Mouse (Mus musculus) lung, postnatal 4 days (tissue): Measurements from ENCODE around the gene Skint1.
"Not testable (repeated sequence)": the region's sequence is repeated elsewhere in the genome, so short reads cannot be mapped to it uniquely, and the experiment has no call there.

ENCODE experiments used
- DNase-seq, 2 experiments: peaks; one replicate each; pipeline ENCODE4 v3.0.0; 2021

The Skint1 gene

DNA sequence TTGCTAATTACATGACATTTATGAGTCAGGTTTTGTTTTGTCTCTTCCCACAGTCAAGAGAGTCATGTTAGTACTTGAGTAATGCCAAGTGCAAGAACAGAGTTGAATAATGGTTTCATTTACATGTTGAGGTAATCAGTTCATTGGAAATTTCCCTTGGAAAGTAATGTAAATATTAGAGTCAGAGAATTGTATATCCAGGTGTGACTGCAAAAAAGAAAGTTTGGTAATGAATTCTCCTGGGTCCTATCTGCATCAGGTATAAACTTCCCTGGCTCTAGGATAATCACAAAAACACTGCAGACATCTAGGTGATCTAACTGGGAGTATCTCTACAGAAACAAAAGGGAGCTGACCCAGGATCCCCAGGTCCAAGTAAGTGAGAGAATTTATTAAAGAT is at the start of gene Skint1:
Gene Skint1 (plus strand): TSS at position 301 of the 400 bp plus-strand sequence.
- DNase-seq, result no peak

DNA sequence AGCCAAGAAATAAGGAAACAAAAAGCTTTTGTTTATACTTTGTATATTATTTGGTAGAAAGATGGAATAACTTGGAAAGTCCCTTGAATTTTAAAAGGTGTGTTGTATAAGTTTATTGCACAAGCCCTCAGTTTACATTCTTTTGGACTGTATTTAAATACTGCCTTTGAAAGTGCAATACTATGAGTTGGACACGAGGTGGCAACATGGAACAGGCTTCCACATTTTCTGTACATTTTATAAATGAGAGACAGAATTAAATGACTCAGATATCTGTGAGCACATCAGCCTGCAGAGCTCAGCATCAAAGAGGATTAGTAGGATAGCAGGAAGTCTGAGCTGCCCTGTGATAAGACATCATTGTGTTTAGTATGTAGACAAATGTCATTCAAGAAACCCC is 44.8 kb upstream of the Skint1 start:
- DNase-seq, result no peak

DNA sequence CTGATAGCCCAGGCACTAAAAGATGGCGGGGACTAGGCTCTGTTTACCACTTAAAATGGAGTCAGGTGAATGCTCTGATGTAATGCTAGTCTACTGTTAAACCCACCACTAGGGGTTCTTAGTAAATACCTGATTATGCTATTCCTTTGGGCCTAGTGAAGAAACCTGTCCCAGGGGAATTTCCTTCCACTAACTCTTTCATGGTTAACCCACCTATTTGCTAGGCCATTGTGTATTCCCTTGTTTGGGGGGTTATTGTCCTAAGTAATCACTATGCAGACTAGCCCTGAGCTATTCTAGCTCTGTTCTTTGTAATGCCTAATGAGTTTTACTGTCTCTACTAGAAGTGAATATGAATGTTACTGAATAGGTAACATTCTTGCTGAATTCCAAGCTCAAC is 42.8 kb upstream of the Skint1 start:
- not testable (repeated sequence) for DNase-seq

DNA sequence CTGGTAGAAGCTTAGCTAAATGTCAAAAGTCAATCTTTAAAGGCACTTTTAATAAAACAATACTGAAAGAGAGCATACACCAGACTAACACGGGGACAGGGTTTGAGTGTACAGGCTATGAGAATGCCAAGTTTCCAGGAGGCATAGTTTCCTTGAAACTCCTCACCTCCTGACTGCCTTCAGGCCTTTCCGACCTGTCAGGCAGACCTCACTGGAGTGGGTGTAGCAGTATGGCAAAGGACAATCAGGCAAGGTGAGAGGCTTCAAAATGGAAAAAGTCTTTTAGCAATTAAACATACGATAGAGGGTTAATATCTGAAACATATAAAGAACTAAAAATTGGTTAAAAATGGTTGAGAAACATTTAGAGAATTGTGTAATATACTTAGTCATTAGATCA is 42.4 kb upstream of the Skint1 start:
- DNase-seq, result no peak

DNA sequence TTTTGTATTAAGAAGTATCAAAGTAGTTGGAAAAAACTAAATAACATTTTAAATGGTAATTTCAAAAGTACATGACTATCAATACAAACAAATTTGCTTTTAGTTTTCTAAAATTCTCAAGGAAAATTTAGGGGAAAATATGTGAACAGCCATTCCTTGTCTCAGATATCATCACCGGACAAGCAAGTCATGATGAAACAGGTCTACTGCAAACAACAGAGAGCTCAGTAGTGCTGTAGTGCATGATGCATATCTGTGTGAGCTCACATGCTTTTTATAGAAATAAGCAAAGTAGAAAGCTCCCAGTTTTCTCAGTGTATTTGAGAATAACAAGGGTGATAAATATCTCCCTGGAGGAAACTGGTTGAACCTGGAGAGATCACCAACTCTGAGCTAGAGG is 33.4 kb upstream of the Skint1 start, which contains the start of gene Skint7:
Gene Skint7 (plus strand): TSS at position 301 of the 400 bp plus-strand sequence.
- no peak for DNase-seq

DNA sequence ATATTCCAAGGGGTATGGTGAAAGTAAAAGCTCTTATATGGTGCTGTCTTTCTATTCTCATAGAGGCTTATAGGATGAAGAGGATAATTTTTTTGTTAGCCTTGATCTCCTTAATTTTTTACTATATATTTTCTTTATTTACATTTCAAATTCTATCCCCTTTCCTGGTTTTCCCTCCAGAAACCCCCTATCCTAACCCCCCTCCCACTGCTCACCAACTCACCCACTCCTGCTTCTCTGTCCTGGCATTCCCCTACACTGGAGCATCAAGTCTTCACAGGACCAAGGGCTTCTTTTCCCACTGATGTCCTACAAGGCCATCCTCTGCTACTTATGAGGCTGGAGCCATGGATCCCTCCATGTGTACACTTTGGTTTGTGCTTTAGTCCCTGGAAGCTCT is 65.6 kb downstream of the Skint1 start, which contains the start of gene Skint4:
Gene Skint4 (plus strand): TSS at position 301 of the 400 bp plus-strand sequence.
- DNase-seq, result no peak
